Comparison of ENCODE assay signal across 10 mouse cellular contexts in the genomic region with DNA sequence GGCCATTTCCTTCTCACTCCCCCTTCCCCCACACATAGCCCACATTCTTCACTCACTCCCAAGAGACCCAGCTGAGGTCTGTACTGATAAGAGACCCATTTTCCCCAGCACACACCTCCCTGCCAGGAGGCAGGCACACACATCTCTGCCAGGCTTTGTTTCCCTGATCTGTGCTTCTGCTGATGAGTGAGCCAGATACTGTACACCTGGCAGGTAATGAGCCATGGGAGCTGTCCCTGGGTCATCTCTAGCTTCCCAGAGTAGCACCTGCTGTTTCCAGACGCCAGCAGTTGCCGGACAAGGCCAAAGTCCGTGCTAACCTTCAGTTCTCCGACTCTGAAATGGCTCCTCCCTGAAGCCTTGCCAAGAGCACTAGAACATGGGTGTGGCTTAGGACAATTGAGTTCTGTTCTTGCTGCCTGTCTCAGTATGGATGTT. TPM values are rescaled to one million over a fixed set of nuclear protein-coding genes. Genes with fewer than 3 reads are reported as not detected.
DNase-seq lines count a peak whose midpoint lies in the region; ATAC-seq lines count a peak whose summit lies in the region.
"Had no signal": no experiment of that assay in that cellular context is flagged by ENCODE, and none has a peak within 500 bp of the region (broad histone marks: within the 10 kb centered on the region; RNA-seq: fewer than 3 reads in every experiment).

No protein-coding gene starts in this region.

- WGBS in heart, embryonic 10.5 days: 5% methylated on average over 4 of the region's 4 CpGs

- H3K4me3 ChIP-seq in heart, embryonic 10.5 days: peak overlapping the region; percentile 31

- H3K27ac ChIP-seq in heart, embryonic 10.5 days: peak overlapping the region; percentile 86

- no peaks in the 10 kb centered on the region for H3K9me3 ChIP-seq in heart, embryonic 10.5 days

- H3K36me3 ChIP-seq in heart, embryonic 10.5 days: peaks cover 81% of the 10 kb centered on the region

- DNase-seq in adrenal gland, adult 8-10 months: peak; percentile 19
- no peak for DNase-seq in adrenal gland, postnatal 4 days (ENCODE audit: low spot score in 2 of 2)
- DNase-seq in heart, embryonic 10.5 days (ENCODE audit: low spot score): peak; percentile 89
- DNase-seq in kidney, adult 9 months: peak; percentile 61
- DNase-seq in lung, postnatal 4 days: peak; percentile 35 to 42
- DNase-seq in left cerebral cortex, adult 18-20 months (ENCODE audit: low spot score in 2 of 2): no peak
- no peak for DNase-seq in layer of hippocampus, adult 8-10 months (ENCODE audit: low spot score in 2 of 2)
- DNase-seq: cerebellum, postnatal 36 days; midbrain, embryonic 14.5 days had no signal

- no peak for ATAC-seq in megakaryocyte-erythroid progenitor cell, adult 5-6 weeks (replicated peaks; ENCODE audit: low FRiP score, low TSS enrichment, poor library complexity, severe bottlenecking)

- H3K4me1 ChIP-seq in heart, embryonic 10.5 days: peaks cover 23% of the 10 kb centered on the region

- H3K27me3 ChIP-seq in heart, embryonic 10.5 days (ENCODE audit: insufficient read depth, poor library complexity, severe bottlenecking): no peaks in the 10 kb centered on the region

RNA-seq across cellular contexts. Expression of a gene that starts 19.6 kb away (rescaled TPM):
- total RNA-seq in adrenal gland, adult 8-10 months (2022): 1 to 10 TPM in 3 of 4 experiments, under 1 TPM in 1; 0.86 to 4.5 (median 2.1) TPM
- total RNA-seq in adrenal gland, postnatal 4 days (2021): 1 to 10 TPM; 3.6 to 7.2 TPM
- 27.1 and 35.3 TPM in 2 replicates for polyA plus RNA-seq in heart, embryonic 10.5 days (2016; fragmentation: Nextera tagmentation; extraction: Ambion mirVana)
- under 1 TPM; 0.21 to 0.23 TPM for total RNA-seq in left cerebral cortex, adult 18-20 months (2021)
- 10 to 100 TPM in 1 of 4 experiments, 1 to 10 TPM in 3; 7.6 to 11.1 (median 9.1) TPM for total RNA-seq in layer of hippocampus, adult 8-10 months (2022)
- not detected in 2 replicates for total RNA-seq in megakaryocyte-erythroid progenitor cell, adult 5-6 weeks (2014; fragmentation: Nextera tagmentation)
- not detected in 2 replicates for total RNA-seq in megakaryocyte-erythroid progenitor cell, adult 5-6 weeks (2017)

RNA-seq across cellular contexts. Expression of a gene that starts 34.0 kb away (rescaled TPM):
- total RNA-seq in adrenal gland, adult 8-10 months (2022): 10 to 100 TPM; 14.0 to 28.6 (median 21.0) TPM
- 10 to 100 TPM; 22.0 to 23.2 TPM for total RNA-seq in adrenal gland, postnatal 4 days (2021)
- 29.7 and 34.1 TPM in 2 replicates for polyA plus RNA-seq in heart, embryonic 10.5 days (2016; fragmentation: Nextera tagmentation; extraction: Ambion mirVana)
- total RNA-seq in left cerebral cortex, adult 18-20 months (2021): 10 to 100 TPM; 20.3 to 23.4 TPM
- total RNA-seq in layer of hippocampus, adult 8-10 months (2022): 10 to 100 TPM; 24.1 to 26.0 (median 24.5) TPM
- 58.4 and 90.2 TPM in 2 replicates for total RNA-seq in megakaryocyte-erythroid progenitor cell, adult 5-6 weeks (2014; fragmentation: Nextera tagmentation)
- 129 and 148 TPM in 2 replicates for total RNA-seq in megakaryocyte-erythroid progenitor cell, adult 5-6 weeks (2017)

Comparison
In these comparisons a context has a peak if more than half of its experiments do, and no peak if none do; other contexts are left out.
1. DNase-seq: peak in adrenal gland, adult 8-10 months (single experiment), heart, embryonic 10.5 days (single experiment), kidney, adult 9 months (single experiment) and lung, postnatal 4 days (2 of 2); none in adrenal gland, postnatal 4 days (0 of 2), left cerebral cortex, adult 18-20 months (0 of 2) and layer of hippocampus, adult 8-10 months (0 of 2).